Mouse (Mus musculus): ENCODE measurements at regions not wholly inside any gene's neighbourhood (a gene's known extent, or its start where the extent isn't known, plus 50 kb on each side); places are given as distances from the start of the nearest gene placed in this dataset.

DNA sequence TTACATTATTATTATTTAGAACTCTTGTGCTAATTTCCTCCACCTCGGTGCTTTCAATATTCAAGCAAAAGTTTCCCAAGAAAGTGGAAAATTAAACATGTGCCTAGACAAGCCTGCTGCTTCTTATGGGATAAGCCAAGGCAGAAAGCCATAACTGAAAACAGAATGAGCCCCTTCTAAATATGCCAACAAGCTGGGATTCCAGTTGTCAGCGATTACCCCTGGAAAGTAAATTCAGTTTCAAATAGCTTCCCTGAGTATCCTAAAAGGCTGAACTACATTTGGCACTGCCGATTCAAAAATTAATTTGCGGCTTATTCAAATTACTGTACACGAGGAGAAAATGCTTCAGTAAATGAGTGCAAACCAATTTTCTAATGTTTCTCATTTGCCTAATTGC lies 135.6 kb upstream of the Col8a1 start:
- no peak for TF ChIP-seq POLR2A (IDR thresholded peaks at IDR 0.05; ENCODE audit: borderline replicate concordance, insufficient read depth, low read length)
- no peak for TF ChIP-seq CTCF (IDR thresholded peaks at IDR 0.05; ENCODE audit: borderline replicate concordance, insufficient read depth, low read depth, low read length)
